9 mouse cellular contexts compared by ENCODE assay signal in genomic region chr2:31259367-31259920, GRCm38 (mm10). TPM values are rescaled to one million over a fixed set of nuclear protein-coding genes. Genes with fewer than 3 reads are reported as not detected.
DNase-seq lines count a peak whose midpoint lies in the region; ATAC-seq lines count a peak whose summit lies in the region.
"Had no signal": no experiment of that assay in that cellular context is flagged by ENCODE, and none has a peak within 500 bp of the region (broad histone marks: within the 10 kb centered on the region; RNA-seq: fewer than 3 reads in every experiment).

No protein-coding gene starts in this region.

- peak overlapping the region; percentile 87 for H3K4me2 ChIP-seq in liver, embryonic 11.5 days

- WGBS in liver, embryonic 11.5 days = 26% methylated on average over 9 of the region's 9 CpGs

- H3K9ac ChIP-seq in liver, embryonic 11.5 days (ENCODE audit: low read depth, low read length) = peak overlapping the region; percentile 54; the same call in 1 of the 2 replicates

- H3K4me1 ChIP-seq in erythroblast, embryonic 14.5 days (ENCODE audit: control insufficient read depth) = peaks cover 15% of the 10 kb centered on the region
- H3K4me1 ChIP-seq in liver, embryonic 11.5 days (replicated peaks; ENCODE audit: control insufficient read depth, insufficient read depth, low read length) = peaks cover 25% of the 10 kb centered on the region

- no peaks in the 10 kb centered on the region for H3K27me3 ChIP-seq in erythroblast, embryonic 14.5 days (ENCODE audit: control insufficient read depth)
- no peaks in the 10 kb centered on the region for H3K27me3 ChIP-seq in liver, embryonic 11.5 days (replicated peaks; ENCODE audit: control insufficient read depth, insufficient read depth, low read length)

- no peaks in the 10 kb centered on the region for H3K9me3 ChIP-seq in erythroblast, embryonic 14.5 days (ENCODE audit: control insufficient read depth, low read length)
- no peaks in the 10 kb centered on the region for H3K9me3 ChIP-seq in liver, embryonic 11.5 days (ENCODE audit: control insufficient read depth, low read length)

- no peaks in the 10 kb centered on the region for H3K36me3 ChIP-seq in erythroblast, embryonic 14.5 days (ENCODE audit: control insufficient read depth)
- H3K36me3 ChIP-seq in liver, embryonic 11.5 days (ENCODE audit: control insufficient read depth, insufficient read depth, low read length) = no peaks in the 10 kb centered on the region

- H3K4me3 ChIP-seq in erythroblast, embryonic 14.5 days (replicated peaks) = peak overlapping the region; percentile 59
- H3K4me3 ChIP-seq in liver, embryonic 11.5 days (ENCODE audit: low read depth, low read length) = peak overlapping the region; percentile 62

- DNase-seq in thymus, postnatal 4 days = peak; percentile 25
- DNase-seq in thymus, postnatal 0 days (ENCODE audit: low spot score) = no peak
- DNase-seq in liver, embryonic 11.5 days (ENCODE audit: low spot score) = no peak
- no peak for DNase-seq in ovary, postnatal 10 days (ENCODE audit: low spot score)
- DNase-seq in frontal cortex, postnatal 25 days (ENCODE audit: low spot score in 2 of 2) = no peak
- no peak for DNase-seq in embryo, embryonic 10.5 days (ENCODE audit: low spot score)

- no peak overlapping the region for H3K27ac ChIP-seq in liver, embryonic 11.5 days (ENCODE audit: low read depth, low read length)

- ATAC-seq in erythroblast, adult 5-6 weeks (replicated peaks; ENCODE audit: low FRiP score, poor library complexity, severe bottlenecking) = no peak
- peak; percentile 21 for ATAC-seq in liver, embryonic 11.5 days (replicated peaks; ENCODE audit: low FRiP score)

RNA-seq across cellular contexts. Expression of gene Ncs1, which starts 13.8 kb away (rescaled TPM):
- polyA plus RNA-seq in erythroblast, embryonic 14.5 days (2012) = not detected in 2 replicates
- total RNA-seq in erythroblast, adult 5-6 weeks (2015; ENCODE audit: low replicate concordance) = not detected in 2 replicates
- not detected in 2 replicates for total RNA-seq in erythroblast, adult 5-6 weeks (2017; ENCODE audit: low replicate concordance)
- 6.3 and 6.7 TPM in 2 replicates for polyA plus RNA-seq in thymus, postnatal 0 days (2015; fragmentation: Nextera tagmentation; extraction: Ambion mirVana)
- 8.5 and 11.3 TPM in 2 replicates for polyA plus RNA-seq in liver, embryonic 11.5 days (2014; fragmentation: Nextera tagmentation; extraction: Ambion mirVana)

RNA-seq across cellular contexts. Expression of gene Hmcn2, which starts 54.8 kb away (rescaled TPM):
- not detected in 2 replicates for polyA plus RNA-seq in erythroblast, embryonic 14.5 days (2012)
- total RNA-seq in erythroblast, adult 5-6 weeks (2015; ENCODE audit: low replicate concordance) = not detected in 2 replicates
- total RNA-seq in erythroblast, adult 5-6 weeks (2017; ENCODE audit: low replicate concordance) = not detected in 2 replicates
- 0.26 and 0.31 TPM in 2 replicates for polyA plus RNA-seq in thymus, postnatal 0 days (2015; fragmentation: Nextera tagmentation; extraction: Ambion mirVana)
- 0.10 and 0.38 TPM in 2 replicates for polyA plus RNA-seq in liver, embryonic 11.5 days (2014; fragmentation: Nextera tagmentation; extraction: Ambion mirVana)
- total RNA-seq: common myeloid progenitor, adult 5-6 weeks had no signal
